Mouse (Mus musculus) MEL (cell line): ENCODE results near the gene Coro7.

ENCODE experiments used
- CTCF ChIP-seq, 3 experiments: IDR thresholded peaks in 2 of 3; conservative IDR thresholded peaks in 1 of 3; 2 replicates each; pipeline ENCODE4 v1.5.1; 2011 to 2012; ENCODE audit warnings: low read length in 3 of 3, low read depth in 2 of 3, mild to moderate bottlenecking in 2 of 3, improper control_type of control experiment in 1 of 3, inconsistent platforms in 1 of 3, mixed read lengths in 1 of 3, moderate library complexity in 1 of 3; ENCODE audit not compliant: control insufficient read depth in 1 of 3, insufficient read depth in 1 of 3, poor library complexity in 1 of 3, severe bottlenecking in 1 of 3
- EP300 ChIP-seq, 2 experiments: IDR thresholded peaks; 2 replicates each; pipeline ENCODE4 v1.6.1; 2011; ENCODE audit warnings: improper control_type of control experiment in 2 of 2, low read length in 2 of 2, low read depth in 1 of 2, mild to moderate bottlenecking in 1 of 2
- MAX ChIP-seq: IDR thresholded peaks from 2 replicates; pipeline ENCODE4 v1.6.1; 2011; ENCODE audit warnings: low read length, improper control_type of control experiment
- ZC3H11A ChIP-seq: IDR thresholded peaks from 2 replicates; pipeline ENCODE4 v1.6.1; 2012; ENCODE audit warnings: low read depth, mild to moderate bottlenecking, inconsistent platforms, low read length, improper control_type of control experiment
- ZMIZ1 ChIP-seq: IDR thresholded peaks from 2 replicates; pipeline ENCODE4 v1.6.1; 2012; ENCODE audit warnings: low read depth, mild to moderate bottlenecking, inconsistent platforms, low read length, improper control_type of control experiment, moderate library complexity

GRCm38 (mm10) chr16:4643670-4644419 is 35.7 kb downstream of the Coro7 start:
- TF ChIP-seq ZC3H11A (no peak), CTCF (IDR thresholded peaks at IDR 0.05 in 2 of 3, conservative IDR thresholded peaks at IDR 0.05 in 1 of 3; ENCODE audit: control insufficient read depth in 1 of 3, insufficient read depth in 1 of 3, low read depth in 2 of 3, low read length in 3 of 3, poor library complexity in 1 of 3, severe bottlenecking in 1 of 3) (no peak), MAX (no peak), ZMIZ1 (no peak), EP300 (IDR thresholded peaks at IDR 0.05; ENCODE audit: low read depth in 1 of 2, low read length in 2 of 2) (no peak)
